9 mouse cellular contexts compared by ENCODE assay signal in the genomic region with DNA sequence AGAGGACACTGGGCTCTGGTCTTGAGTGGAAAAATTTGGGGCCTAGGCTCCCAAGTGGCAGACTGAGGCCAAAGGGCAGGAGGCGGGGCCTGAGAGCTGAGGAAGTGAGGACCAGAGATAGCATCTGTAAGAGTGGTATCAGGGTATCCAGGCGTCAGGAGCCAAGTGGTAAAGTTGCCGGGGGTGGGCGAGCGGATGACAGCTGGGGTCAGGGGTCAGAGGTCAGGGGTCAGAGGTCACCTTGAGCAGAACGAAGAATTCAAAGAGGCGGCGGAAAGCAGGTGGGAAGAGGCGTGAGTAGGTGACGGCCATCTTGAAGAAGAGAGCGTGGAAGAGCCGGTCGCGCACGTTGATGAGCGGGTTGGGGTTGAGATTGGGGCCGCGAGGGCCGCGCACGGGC. TPM values are rescaled to one million over a fixed set of nuclear protein-coding genes. Genes with fewer than 3 reads are reported as not detected.
DNase-seq lines count a peak whose midpoint lies in the region; ATAC-seq and TF ChIP-seq lines count a peak whose summit lies in the region.
"Had no signal": no experiment of that assay in that cellular context is flagged by ENCODE, and none has a peak within 500 bp of the region (broad histone marks: within the 10 kb centered on the region; RNA-seq: fewer than 3 reads in every experiment).

No protein-coding gene starts in this region.

- TF ChIP-seq CTCF in liver, adult 2 months (IDR thresholded peaks at IDR 0.05; ENCODE audit: low read depth, low read length), result no peak

- H3K27ac ChIP-seq in embryonic facial prominence, embryonic 10.5 days (replicated peaks), result peak overlapping the region; percentile 92
- peak overlapping the region; percentile 91 for H3K27ac ChIP-seq in kidney, embryonic 14.5 days (ENCODE audit: low read depth, low read length)
- peak overlapping the region; percentile 88 for H3K27ac ChIP-seq in liver, adult 2 months (replicated peaks; ENCODE audit: insufficient read depth, low read depth, low read length)

- ATAC-seq in frontal cortex, adult (ENCODE audit: low TSS enrichment), result no peak
- 0 out of 2 replicates have a peak, but pooled peaks have one; percentile 1 for ATAC-seq in kidney, embryonic 14.5 days (ENCODE audit: low FRiP score, low TSS enrichment)
- ATAC-seq in monocyte, adult 5-6 weeks (replicated peaks; ENCODE audit: insufficient number of reproducible peaks, low FRiP score, low TSS enrichment, poor library complexity, severe bottlenecking), result 0 out of 2 replicates have a peak, but pooled peaks have one; percentile 4

- peak overlapping the region; percentile 88 for H3K4me2 ChIP-seq in kidney, embryonic 14.5 days (replicated peaks; ENCODE audit: low read depth, low read length)

- peak overlapping the region; percentile 89 for H3K9ac ChIP-seq in kidney, embryonic 14.5 days (ENCODE audit: low read depth, low read length)
- H3K9ac ChIP-seq in liver, adult 2 months (ENCODE audit: low read depth, low read length), result peak overlapping the region; percentile 85

- H3K4me3 ChIP-seq in embryonic facial prominence, embryonic 10.5 days, result peak overlapping the region; percentile 69
- H3K4me3 ChIP-seq in kidney, embryonic 14.5 days (ENCODE audit: low read length), result peak overlapping the region; percentile 62
- H3K4me3 ChIP-seq in liver, adult 2 months (ENCODE audit: insufficient read depth, low read depth, low read length), result peak overlapping the region; percentile 90

- peaks cover 24% of the 10 kb centered on the region; the same call in 1 of the 2 replicates for H3K79me2 ChIP-seq in liver, adult 2 months (ENCODE audit: control insufficient read depth, insufficient read depth, low read length)

- peaks cover 61% of the 10 kb centered on the region for H3K4me1 ChIP-seq in embryonic facial prominence, embryonic 10.5 days
- H3K4me1 ChIP-seq in kidney, embryonic 14.5 days (ENCODE audit: control insufficient read depth, insufficient read depth, low read length), result peaks cover 29% of the 10 kb centered on the region
- H3K4me1 ChIP-seq in liver, adult 2 months (ENCODE audit: control insufficient read depth, insufficient read depth, low read length), result peaks cover 21% of the 10 kb centered on the region

- under 1% methylated on average over 21 of the region's 21 CpGs for WGBS in embryonic facial prominence, embryonic 10.5 days
- 1% methylated on average over 21 of the region's 21 CpGs for whole genome bisulfite sequencing in kidney, embryonic 14.5 days
- 0% methylated on average over 18 of the region's 21 CpGs for WGBS in liver, adult 2 months

- 0 out of 2 replicates have a peak, but pooled peaks have one; percentile 35 for TF ChIP-seq POLR2A in liver, adult 2 months (IDR thresholded peaks at IDR 0.05; ENCODE audit: extremely low read depth, insufficient read depth, low read length)

- peak; percentile 59 to 67 for DNase-seq in frontal cortex, adult 2 months (ENCODE audit: extremely low spot score in 1 of 2, low spot score in 1 of 2)
- DNase-seq in embryonic facial prominence, embryonic 10.5 days (ENCODE audit: low spot score), result peak; percentile 76
- peak; percentile 60 for DNase-seq in heart, adult 8-10 months (ENCODE audit: low spot score)
- peak; percentile 82 for DNase-seq in liver, adult 2 months (ENCODE audit: extremely low read depth, low read depth, low spot score)
- peak; percentile 68 to 84 for DNase-seq in spleen, postnatal 4 days (ENCODE audit: low spot score in 2 of 2)

- no peaks in the 10 kb centered on the region for H3K9me3 ChIP-seq in embryonic facial prominence, embryonic 10.5 days
- H3K9me3 ChIP-seq in kidney, embryonic 14.5 days (ENCODE audit: control insufficient read depth, low read length), result no peaks in the 10 kb centered on the region

- peaks cover 31% of the 10 kb centered on the region for H3K36me3 ChIP-seq in embryonic facial prominence, embryonic 10.5 days (replicated peaks)
- H3K36me3 ChIP-seq in kidney, embryonic 14.5 days (ENCODE audit: control insufficient read depth, insufficient read depth, low read length), result peaks cover 16% of the 10 kb centered on the region
- peaks cover 3% of the 10 kb centered on the region; the same call in 1 of the 2 replicates for H3K36me3 ChIP-seq in liver, adult 2 months (ENCODE audit: control insufficient read depth, insufficient read depth, low read length)

- peaks cover 20% of the 10 kb centered on the region for H3K27me3 ChIP-seq in embryonic facial prominence, embryonic 10.5 days (replicated peaks; ENCODE audit: low read depth, poor library complexity, severe bottlenecking)
- no peaks in the 10 kb centered on the region for H3K27me3 ChIP-seq in kidney, embryonic 14.5 days (ENCODE audit: control insufficient read depth, insufficient read depth, low read length)
- H3K27me3 ChIP-seq in liver, adult 2 months (ENCODE audit: control insufficient read depth, insufficient read depth, low read length), result no peaks in the 10 kb centered on the region
- H3K27me3 ChIP-seq: Patski had no signal

RNA-seq across cellular contexts. Expression of gene Tmem259, which starts 0.5 kb away (rescaled TPM):
- polyA plus RNA-seq in frontal cortex, adult 2 months (2012; rRNA removed), result 181 and 193 TPM in 2 replicates
- polyA plus RNA-seq in embryonic facial prominence, embryonic 10.5 days (2016; fragmentation: Nextera tagmentation; extraction: Ambion mirVana), result 12.3 and 12.4 TPM in 2 replicates
- 100 to 1,000 TPM; 116 to 120 (median 117) TPM for total RNA-seq in heart, adult 8-10 months (2022)
- polyA plus RNA-seq in kidney, embryonic 14.5 days (2014; fragmentation: Nextera tagmentation; extraction: Ambion mirVana), result 18.8 and 27.8 TPM in 2 replicates
- total RNA-seq in liver, adult 2 months (2014; rRNA removed), result 35.7 and 51.7 TPM in 2 replicates
- 223 and 259 TPM in 2 replicates for polyA plus RNA-seq in liver, adult 2 months (2012; rRNA removed)
- 49.0 to 80.6 TPM (median 59.1 TPM) in 3 replicates for total RNA-seq in monocyte, adult 5-6 weeks (2017)

RNA-seq across cellular contexts. Expression of gene Cnn2, which starts 4.7 kb away (rescaled TPM):
- polyA plus RNA-seq in frontal cortex, adult 2 months (2012; rRNA removed), result 9.8 and 10.4 TPM in 2 replicates
- 234 and 253 TPM in 2 replicates for polyA plus RNA-seq in embryonic facial prominence, embryonic 10.5 days (2016; fragmentation: Nextera tagmentation; extraction: Ambion mirVana)
- total RNA-seq in heart, adult 8-10 months (2022), result 10 to 100 TPM; 27.1 to 35.7 (median 33.3) TPM
- polyA plus RNA-seq in kidney, embryonic 14.5 days (2014; fragmentation: Nextera tagmentation; extraction: Ambion mirVana), result 186 and 220 TPM in 2 replicates
- total RNA-seq in liver, adult 2 months (2014; rRNA removed), result 5.2 and 6.4 TPM in 2 replicates
- polyA plus RNA-seq in liver, adult 2 months (2012; rRNA removed), result 6.9 and 9.8 TPM in 2 replicates
- total RNA-seq in monocyte, adult 5-6 weeks (2017), result 210 to 295 TPM (median 228 TPM) in 3 replicates

RNA-seq across cellular contexts. Expression of gene Abca7, which starts 12.6 kb away (rescaled TPM):
- 12.4 and 13.0 TPM in 2 replicates for polyA plus RNA-seq in frontal cortex, adult 2 months (2012; rRNA removed)
- 2.9 and 3.2 TPM in 2 replicates for polyA plus RNA-seq in embryonic facial prominence, embryonic 10.5 days (2016; fragmentation: Nextera tagmentation; extraction: Ambion mirVana)
- total RNA-seq in heart, adult 8-10 months (2022), result 1 to 10 TPM; 7.5 to 8.5 (median 8.0) TPM
- 1.8 and 2.7 TPM in 2 replicates for polyA plus RNA-seq in kidney, embryonic 14.5 days (2014; fragmentation: Nextera tagmentation; extraction: Ambion mirVana)
- 1.4 and 1.9 TPM in 2 replicates for total RNA-seq in liver, adult 2 months (2014; rRNA removed)
- polyA plus RNA-seq in liver, adult 2 months (2012; rRNA removed), result 3.2 and 3.4 TPM in 2 replicates
- total RNA-seq in monocyte, adult 5-6 weeks (2017), result 33.6 to 53.0 TPM (median 45.9 TPM) in 3 replicates

RNA-seq across cellular contexts. Expression of gene Grin3b, which starts 13.2 kb away (rescaled TPM):
- polyA plus RNA-seq in frontal cortex, adult 2 months (2012; rRNA removed), result 0.17 and 0.38 TPM in 2 replicates
- 0.13 and 0.44 TPM in 2 replicates for polyA plus RNA-seq in embryonic facial prominence, embryonic 10.5 days (2016; fragmentation: Nextera tagmentation; extraction: Ambion mirVana)
- total RNA-seq in heart, adult 8-10 months (2022), result under 1 TPM; 0.37 to 0.85 (median 0.63) TPM
- 0.19 and 0.29 TPM in 2 replicates for polyA plus RNA-seq in kidney, embryonic 14.5 days (2014; fragmentation: Nextera tagmentation; extraction: Ambion mirVana)
- 0.18 TPM in 1 of 2 replicates, not detected in the other for total RNA-seq in liver, adult 2 months (2014; rRNA removed)
- polyA plus RNA-seq in liver, adult 2 months (2012; rRNA removed), result 0.45 TPM in 2 replicates
- total RNA-seq in monocyte, adult 5-6 weeks (2017), result not detected in 3 replicates

RNA-seq across cellular contexts. Expression of gene Wdr18, which starts 23.7 kb away (rescaled TPM):
- 63.2 and 65.9 TPM in 2 replicates for polyA plus RNA-seq in frontal cortex, adult 2 months (2012; rRNA removed)
- polyA plus RNA-seq in embryonic facial prominence, embryonic 10.5 days (2016; fragmentation: Nextera tagmentation; extraction: Ambion mirVana), result 166 TPM in 2 replicates
- 10 to 100 TPM; 28.4 to 36.2 (median 29.6) TPM for total RNA-seq in heart, adult 8-10 months (2022)
- polyA plus RNA-seq in kidney, embryonic 14.5 days (2014; fragmentation: Nextera tagmentation; extraction: Ambion mirVana), result 132 and 147 TPM in 2 replicates
- total RNA-seq in liver, adult 2 months (2014; rRNA removed), result 24.8 TPM in 2 replicates
- 59.8 and 63.3 TPM in 2 replicates for polyA plus RNA-seq in liver, adult 2 months (2012; rRNA removed)
- 7.8 to 14.2 TPM (median 8.8 TPM) in 3 replicates for total RNA-seq in monocyte, adult 5-6 weeks (2017)

Comparison
In these comparisons a context has a peak if more than half of its experiments do, and no peak if none do; other contexts are left out.
1. RNA of gene Cnn2, which starts 4.7 kb away (polyA plus RNA-seq): 234 to 253 TPM in embryonic facial prominence, embryonic 10.5 days and 186 to 220 TPM in kidney, embryonic 14.5 days; 9.8 to 10.4 TPM in frontal cortex, adult 2 months and 6.9 to 9.8 TPM in liver, adult 2 months; every median in the first group is over 10 times any median in the second.
2. Peak in every context shown above with its lines, with median percentiles within 50 percentile points of each other: DNase-seq, H3K27ac ChIP-seq and H3K4me3 ChIP-seq.